Mouse (Mus musculus) kidney, postnatal 0 days (tissue): ENCODE data around the gene Tmem80. TPM values are rescaled to one million over a fixed set of nuclear protein-coding genes. Genes with fewer than 3 reads are reported as not detected.

Source experiments
- ATAC-seq: fragments of 200-750 bp; cut with Nextera tagmentation; replicated peaks from 2 replicates; pipeline ENCODE4 v1.8.0; 2017; ENCODE audit warnings: low read depth, moderate number of reproducible peaks, moderate TSS enrichment, moderate library complexity; ENCODE audit not compliant: low FRiP score
- DNase-seq: peaks from one replicate; pipeline ENCODE4 v3.0.0-alpha.2; 2016; ENCODE audit warnings: low spot score
- H3K27ac ChIP-seq: fragments of 300-500 bp; sonication (generic); 2 replicates; pipeline ENCODE4 v1.5.1; 2014; ENCODE audit warnings: mild to moderate bottlenecking
- H3K27me3 ChIP-seq: fragments of 300-500 bp; sonication (generic); 2 replicates; pipeline ENCODE4 v1.6.1; 2014; ENCODE audit warnings: low read length, mixed read lengths; ENCODE audit not compliant: insufficient read depth
- H3K36me3 ChIP-seq: fragments of 300-500 bp; sonication (generic); 2 replicates; pipeline ENCODE4 v1.6.1; 2014; ENCODE audit warnings: low read length, mixed read lengths; ENCODE audit not compliant: insufficient read depth
- H3K4me1 ChIP-seq: fragments of 300-500 bp; sonication (generic); replicated peaks from 2 replicates; pipeline ENCODE4 v1.6.1; 2014; ENCODE audit warnings: antibody characterized with exemption, low read length, mixed read lengths; ENCODE audit not compliant: insufficient read depth
- H3K4me2 ChIP-seq: fragments of 300-500 bp; sonication (generic); 2 replicates; pipeline ENCODE4 v1.6.1; 2014; ENCODE audit warnings: mild to moderate bottlenecking, low read length, moderate library complexity, mixed read lengths
- H3K4me3 ChIP-seq: fragments of 300-500 bp; sonication (generic); replicated peaks from 2 replicates; pipeline ENCODE4 v1.5.1; 2014; ENCODE audit warnings: low read depth, low read length
- H3K9ac ChIP-seq: fragments of 300-500 bp; sonication (generic); 2 replicates; pipeline ENCODE4 v1.6.1; 2014; ENCODE audit warnings: low read depth, low read length
- H3K9me3 ChIP-seq: fragments of 300-500 bp; sonication (generic); replicated peaks from 2 replicates; pipeline ENCODE4 v1.6.1; 2016; ENCODE audit warnings: low read length, inconsistent platforms, mixed read lengths
- CTCF ChIP-seq: IDR thresholded peaks from 2 replicates; pipeline ENCODE4 v1.5.1; 2016; ENCODE audit warnings: antibody characterized with exemption, low read depth, mild to moderate bottlenecking, moderate library complexity
- WGBS: fragments of 180-500 bp; shearing (Covaris S2); extraction: QIAGEN DNeasy Blood & Tissue Kit; methylation state at CpG from one replicate; pipeline ENCODE4 v1.1.7; 2014; 5-methylcytosine and 5-hydroxymethylcytosine counted together
- polyA plus RNA-seq: library from polyadenylated mRNA; unstranded; fragments of >200 nt; fragmentation: Nextera tagmentation; extraction: Ambion mirVana; gene quantifications from 2 replicates; pipeline ENCODE4 v1.2.1, GENCODE M21; 2015

Gene Tmem80
- polyA plus RNA-seq, 1 experiment from 2014 or later: 45.3 TPM

DNA sequence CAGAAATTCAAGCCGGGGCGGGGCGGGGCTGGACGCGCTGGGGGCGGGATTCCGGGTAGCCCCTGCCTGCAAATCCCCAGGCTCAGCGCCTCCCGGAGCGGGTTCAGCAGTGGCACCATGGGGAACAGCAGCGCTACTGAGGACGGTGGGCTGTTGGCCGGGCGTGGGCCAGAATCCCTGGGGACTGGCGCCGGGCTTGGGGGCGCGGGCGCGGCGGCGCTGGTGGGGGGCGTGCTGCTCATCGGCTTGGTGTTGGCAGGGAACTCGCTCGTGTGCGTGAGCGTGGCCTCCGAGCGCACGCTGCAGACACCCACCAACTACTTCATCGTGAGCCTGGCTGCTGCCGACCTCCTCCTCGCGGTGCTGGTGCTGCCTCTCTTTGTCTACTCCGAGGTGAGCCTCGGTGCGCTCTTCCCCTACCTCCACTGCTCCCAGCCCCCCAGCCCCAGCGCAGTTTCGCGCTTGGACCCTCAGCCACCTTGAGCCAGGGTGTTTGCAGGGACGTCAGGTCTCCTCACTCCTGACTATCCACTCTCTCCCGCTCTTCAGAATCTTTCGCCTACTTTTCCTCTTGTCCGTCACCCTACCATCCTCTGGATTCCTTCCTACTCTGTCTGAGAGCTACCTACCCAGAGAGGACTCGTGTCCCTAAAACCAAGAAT is 35.5 kb upstream of the Tmem80 start, which contains the start of gene Drd4:
Drd4 (plus strand) TSS at position 86 of the 662 bp plus-strand sequence.
- Histone ChIP-seq H3K4me3 (peak within 1 kb of the TSS; percentile 44), H3K4me1 (peaks cover 12% of the 10 kb centered on the region; the same call in 1 of the 2 replicates), H3K27me3 (peaks cover 22% of the 10 kb centered on the region), H3K9me3 (no peaks in the 10 kb centered on the region), H3K27ac (no peak within 1 kb of the TSS), H3K36me3 (no peaks in the 10 kb centered on the region), H3K4me2 (peak within 1 kb of the TSS; percentile 68), H3K9ac (peak within 1 kb of the TSS; percentile 44; the same call in 1 of the 2 replicates)
- WGBS: 3% methylated on average over 37 of the region's 46 CpGs
- TF ChIP-seq CTCF: no peak
- peak; percentile 71 for DNase-seq
- no peak for ATAC-seq

- DNase-seq (no peak), ATAC-seq (no peak)
- H3K27me3 ChIP-seq: peaks cover 22% of the 10 kb centered on the region
- H3K4me1 ChIP-seq: peaks cover 12% of the 10 kb centered on the region; the same call in 1 of the 2 replicates
- WGBS: 57% methylated on average over 15 of the region's 15 CpGs
- peak overlapping the region; percentile 68 for H3K4me2 ChIP-seq
- no peaks in the 10 kb centered on the region for H3K9me3 ChIP-seq
- H3K36me3 ChIP-seq: no peaks in the 10 kb centered on the region
- 0 out of 2 replicates have a peak overlapping the region, but pooled peaks have one; percentile 44 for H3K9ac ChIP-seq
- no peak overlapping the region for H3K27ac ChIP-seq
- H3K4me3 ChIP-seq: peak overlapping the region; percentile 44; the same call in 1 of the 2 replicates
- no peak for TF ChIP-seq CTCF
Measured at GRCm38 (mm10) chr7:141292583-141293388, 34.8 kb upstream of the Tmem80 start.

GRCm38 (mm10) chr7:141293852-141294471 is 33.6 kb upstream of the Tmem80 start:
- no peaks in the 10 kb centered on the region for H3K9me3 ChIP-seq
- peak overlapping the region; percentile 63 for H3K4me2 ChIP-seq
- H3K27ac ChIP-seq: no peak overlapping the region
- DNase-seq (peak; percentile 33), ATAC-seq (peak; percentile 9; the same call in 1 of the 2 replicates)
- 1% methylated on average over 53 of the region's 53 CpGs for WGBS
- H3K9ac ChIP-seq: peak overlapping the region; percentile 46
- peaks cover 12% of the 10 kb centered on the region; the same call in 1 of the 2 replicates for H3K4me1 ChIP-seq
- peaks cover 22% of the 10 kb centered on the region for H3K27me3 ChIP-seq
- peak overlapping the region; percentile 29 for H3K4me3 ChIP-seq
- H3K36me3 ChIP-seq: no peaks in the 10 kb centered on the region
- no peak for TF ChIP-seq CTCF

- DNase-seq: no peak
- no peaks in the 10 kb centered on the region for H3K36me3 ChIP-seq
- H3K4me1 ChIP-seq: peaks cover 12% of the 10 kb centered on the region; the same call in 1 of the 2 replicates
- H3K4me3 ChIP-seq: peak overlapping the region; percentile 29
- peaks cover 22% of the 10 kb centered on the region for H3K27me3 ChIP-seq
- H3K9ac ChIP-seq: peak overlapping the region; percentile 46
- no peaks in the 10 kb centered on the region for H3K9me3 ChIP-seq
- 9% methylated on average over 19 of the region's 22 CpGs for WGBS
- no peak for TF ChIP-seq CTCF
- H3K4me2 ChIP-seq: peak overlapping the region; percentile 63
- ATAC-seq: no peak
- H3K27ac ChIP-seq: no peak overlapping the region
Measured at GRCm38 (mm10) chr7:141294479-141294878, 33.1 kb upstream of the Tmem80 start.

GRCm38 (mm10) chr7:141297926-141298650 is 29.5 kb upstream of the Tmem80 start:
- no peak for ATAC-seq
- Histone ChIP-seq H3K36me3 (peaks cover 21% of the 10 kb centered on the region), H3K4me1 (peaks cover 10% of the 10 kb centered on the region; the same call in 1 of the 2 replicates), H3K4me3 (no peak overlapping the region), H3K27me3 (peaks cover 16% of the 10 kb centered on the region), H3K4me2 (no peak overlapping the region), H3K27ac (no peak overlapping the region), H3K9me3 (no peaks in the 10 kb centered on the region), H3K9ac (no peak overlapping the region)
- no peak for TF ChIP-seq CTCF
- DNase-seq: no peak
- WGBS: 72% methylated on average over 3 of the region's 3 CpGs
